Mouse (Mus musculus) heart, postnatal 0 days (tissue): ENCODE measurements around the gene Far2.

Experiments used
- CTCF ChIP-seq: IDR thresholded peaks from 2 replicates; pipeline ENCODE4 v1.5.1; 2016; ENCODE audit warnings: antibody characterized with exemption, control low read depth, low read depth
- EP300 ChIP-seq: IDR thresholded peaks from 2 replicates; pipeline ENCODE4 v1.6.1; 2016; ENCODE audit warnings: antibody characterized with exemption, low read depth

DNA sequence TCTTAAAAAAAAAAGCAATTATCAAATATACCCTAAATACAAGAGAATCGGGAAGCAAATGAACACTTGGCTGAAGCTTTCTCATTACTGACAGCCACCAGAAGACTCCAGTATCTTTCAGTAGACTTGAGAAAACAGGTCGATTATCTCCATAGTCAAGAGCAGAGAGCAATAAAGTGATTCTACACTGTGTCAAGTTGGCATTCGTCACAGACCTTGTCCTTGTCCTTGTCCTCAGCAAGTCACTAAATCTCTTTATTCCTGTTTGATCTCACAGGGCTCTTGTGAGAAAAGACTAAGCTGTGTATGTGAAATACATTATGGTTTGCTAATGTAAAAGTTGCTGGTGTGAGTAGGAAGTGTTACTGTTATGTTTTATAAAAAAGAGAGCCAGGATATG is 16.1 kb downstream of the Far2 start:
- TF ChIP-seq CTCF (no peak), EP300 (no peak)
